Mouse (Mus musculus) ES-Bruce4 (cell line): ENCODE data around the gene Fxn. TPM values are rescaled to one million over a fixed set of nuclear protein-coding genes. Genes with fewer than 3 reads are reported as not detected.

ENCODE experiments used
- H3K27ac ChIP-seq: 2 replicates; pipeline ENCODE4 v1.5.1; 2012; ENCODE audit warnings: low read length, inconsistent platforms; ENCODE audit not compliant: insufficient read depth
- H3K27me3 ChIP-seq: 2 replicates; pipeline ENCODE4 v1.6.1; 2012; ENCODE audit warnings: mild to moderate bottlenecking, low read length, inconsistent platforms; ENCODE audit not compliant: control insufficient read depth, poor library complexity, insufficient read depth, severe bottlenecking
- H3K36me3 ChIP-seq: 2 replicates; pipeline ENCODE4 v1.6.1; 2012; ENCODE audit warnings: inconsistent platforms, mild to moderate bottlenecking, low read length, moderate library complexity; ENCODE audit not compliant: control insufficient read depth, poor library complexity, insufficient read depth, severe bottlenecking
- H3K4me1 ChIP-seq: one replicate; pipeline ENCODE4 v1.8.1; 2011; ENCODE audit warnings: low read length; ENCODE audit not compliant: control insufficient read depth, insufficient read depth
- H3K4me3 ChIP-seq: 2 replicates; pipeline ENCODE4 v1.5.1; 2011; ENCODE audit warnings: low read depth, mild to moderate bottlenecking, low read length
- H3K9ac ChIP-seq: 2 replicates; pipeline ENCODE4 v1.6.1; 2012; ENCODE audit warnings: low read depth, mild to moderate bottlenecking, inconsistent platforms; ENCODE audit not compliant: poor library complexity, severe bottlenecking
- H3K9me3 ChIP-seq: replicated peaks from 2 replicates; pipeline ENCODE4 v1.6.1; 2012; ENCODE audit warnings: mild to moderate bottlenecking, low read length, inconsistent platforms; ENCODE audit not compliant: control insufficient read depth, poor library complexity, insufficient read depth, severe bottlenecking
- CTCF ChIP-seq: IDR thresholded peaks from one replicate; pipeline ENCODE4 v1.8.1; 2011; ENCODE audit warnings: low read depth, low read length
- EP300 ChIP-seq: IDR thresholded peaks from 2 replicates; pipeline ENCODE4 v1.6.1; 2011; ENCODE audit warnings: low read depth, low read length; ENCODE audit not compliant: insufficient read depth
- POLR2A ChIP-seq: IDR thresholded peaks from one replicate; pipeline ENCODE4 v1.8.1; 2011; ENCODE audit warnings: low read length; ENCODE audit not compliant: insufficient read depth
- polyA plus RNA-seq: library from polyadenylated mRNA; stranded (reverse); fragments of >200 nt; gene quantifications from 2 replicates; pipeline ENCODE4 v1.2.4, GENCODE M21; 2011; ENCODE audit warnings: low read depth; ENCODE audit not compliant: missing spikeins, insufficient read depth, insufficient read length

Fxn gene
- polyA plus RNA-seq, 1 experiment, result 11.2 TPM

DNA sequence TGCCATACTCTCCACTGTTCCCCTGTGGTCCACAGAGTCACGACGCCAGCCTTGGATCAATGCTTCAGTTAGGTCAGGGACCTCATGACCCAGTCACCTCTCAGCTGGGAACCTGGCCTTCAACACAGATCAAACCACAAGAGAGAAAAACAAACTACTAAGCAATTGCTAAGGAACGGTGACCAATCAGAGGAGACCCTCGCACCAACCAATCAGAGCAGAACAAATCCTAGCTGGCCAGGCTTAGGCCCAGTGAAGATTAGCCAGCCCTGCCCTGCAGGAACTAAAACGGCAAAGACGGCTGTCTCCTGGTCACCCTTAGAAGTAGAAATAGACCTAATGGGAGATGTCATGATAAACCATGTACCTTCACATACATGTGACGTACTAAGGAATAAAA, 9.1 kb downstream of the Fxn start:
- no peaks in the 10 kb centered on the region for H3K27me3 ChIP-seq
- H3K9me3 ChIP-seq, result no peaks in the 10 kb centered on the region
- TF ChIP-seq POLR2A (no peak), EP300 (no peak), CTCF (no peak)
- H3K4me1 ChIP-seq, result peaks cover 5% of the 10 kb centered on the region
- no peaks in the 10 kb centered on the region for H3K36me3 ChIP-seq
- no peak overlapping the region for H3K9ac ChIP-seq
- H3K27ac ChIP-seq, result no peak overlapping the region
- H3K4me3 ChIP-seq, result no peak overlapping the region

DNA sequence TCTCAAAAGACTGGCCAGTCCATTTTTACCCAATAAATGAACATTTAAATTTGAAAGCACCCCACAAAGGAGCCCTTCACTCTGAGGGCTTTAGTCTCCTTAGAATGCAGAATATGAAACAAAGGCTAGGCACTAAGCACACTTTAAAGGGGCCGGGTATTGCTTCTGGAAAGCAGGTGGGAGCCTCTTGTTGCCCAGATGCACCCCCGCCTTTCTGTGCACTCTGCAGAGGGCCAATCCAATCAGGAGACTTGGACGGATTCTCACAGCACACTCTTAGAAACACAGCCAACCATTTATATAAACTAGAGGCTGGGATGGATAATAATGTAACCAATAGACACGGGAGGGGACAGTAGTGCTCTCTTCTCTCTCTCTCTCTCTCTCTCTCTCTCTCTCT, 11.9 kb downstream of the Fxn start:
- H3K27me3 ChIP-seq, result no peaks in the 10 kb centered on the region
- H3K9me3 ChIP-seq, result no peaks in the 10 kb centered on the region
- peaks cover 5% of the 10 kb centered on the region for H3K4me1 ChIP-seq
- H3K9ac ChIP-seq, result peak overlapping the region; percentile 5; the same call in 1 of the 2 replicates
- H3K36me3 ChIP-seq, result no peaks in the 10 kb centered on the region
- H3K4me3 ChIP-seq, result no peak overlapping the region
- TF ChIP-seq POLR2A (no peak), CTCF (no peak), EP300 (no peak)
- H3K27ac ChIP-seq, result no peak overlapping the region

DNA sequence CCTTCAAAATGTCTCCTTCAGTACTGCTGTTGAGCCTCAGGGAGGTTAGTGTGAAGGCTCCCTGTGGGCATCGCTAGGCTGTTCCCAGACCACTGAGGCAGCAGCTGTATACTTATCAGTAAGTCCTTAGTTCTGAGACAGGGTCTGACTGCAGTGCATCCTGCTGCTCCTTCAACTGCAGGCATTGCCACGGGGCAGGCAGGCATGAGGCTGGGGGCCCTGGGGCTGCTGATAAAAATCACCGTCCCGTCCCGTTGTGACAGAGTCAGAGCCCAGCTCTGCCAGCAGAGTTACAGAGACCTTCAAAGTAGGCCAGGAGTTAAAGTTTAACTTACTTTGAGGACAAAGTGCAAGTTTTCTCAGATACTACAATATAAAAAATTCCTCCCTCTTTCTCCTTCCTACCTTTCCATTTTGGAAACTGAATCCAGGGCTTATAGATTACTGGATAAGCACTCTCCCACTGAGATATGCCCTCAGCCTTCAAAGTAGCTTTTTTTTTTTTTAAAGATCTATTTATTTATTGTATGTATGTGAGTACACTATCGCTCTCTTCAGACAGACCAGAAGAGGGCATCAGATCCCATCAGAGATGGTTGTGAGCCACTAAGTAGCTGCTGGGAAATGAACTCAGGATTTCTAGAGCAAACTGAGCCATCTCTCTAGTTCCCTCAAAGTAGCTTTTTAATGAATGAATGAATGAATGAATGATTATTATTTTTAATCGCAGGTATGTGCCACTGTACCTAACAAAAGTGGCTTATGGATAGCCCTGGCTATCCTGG, 14.2 kb downstream of the Fxn start:
- no peak overlapping the region for H3K4me3 ChIP-seq
- H3K9ac ChIP-seq, result no peak overlapping the region
- TF ChIP-seq EP300 (no peak), CTCF (no peak), POLR2A (no peak)
- no peak overlapping the region for H3K27ac ChIP-seq
- no peaks in the 10 kb centered on the region for H3K36me3 ChIP-seq
- no peaks in the 10 kb centered on the region for H3K9me3 ChIP-seq
- peaks cover 4% of the 10 kb centered on the region for H3K4me1 ChIP-seq
- H3K27me3 ChIP-seq, result no peaks in the 10 kb centered on the region

DNA sequence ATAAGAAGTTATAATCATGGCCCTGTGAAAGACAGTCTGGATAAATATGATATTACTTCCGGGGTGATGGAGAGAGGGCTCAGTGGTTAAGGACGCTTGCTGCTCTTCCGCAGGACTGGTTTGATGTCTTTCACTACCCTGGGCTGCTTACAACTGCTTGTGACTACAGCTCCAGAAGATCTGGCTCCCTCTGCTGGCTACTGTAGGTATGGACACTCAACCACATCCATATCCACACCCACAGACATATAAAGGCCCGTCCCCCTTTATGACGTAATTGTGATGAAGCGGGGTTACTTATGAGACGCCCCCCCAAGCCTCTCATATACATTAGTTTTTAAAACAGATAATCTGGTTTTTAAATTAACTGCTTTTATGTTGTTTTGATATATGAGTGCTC, 15.4 kb downstream of the Fxn start:
- Histone ChIP-seq H3K9ac (no peak overlapping the region), H3K36me3 (no peaks in the 10 kb centered on the region)

DNA sequence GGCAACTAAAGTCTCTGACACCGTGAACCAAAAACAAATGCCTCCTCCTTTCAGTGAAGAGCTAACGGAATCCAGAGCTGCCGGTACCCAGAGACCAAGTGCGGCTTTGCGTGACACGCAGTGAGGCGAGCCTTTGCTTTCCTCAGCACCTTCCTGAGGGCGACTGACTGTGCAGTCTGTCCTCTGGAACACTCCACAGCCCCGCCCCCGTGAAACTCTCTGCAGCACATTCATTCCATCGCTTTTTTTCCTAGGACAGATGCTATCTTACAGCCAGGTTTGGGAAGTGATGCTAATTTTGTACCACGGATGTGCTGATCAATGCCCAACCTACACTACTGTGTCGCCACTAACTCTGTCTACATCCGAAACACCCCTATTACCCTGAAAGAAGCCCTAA, 17.7 kb downstream of the Fxn start:
- no peaks in the 10 kb centered on the region for H3K36me3 ChIP-seq
- H3K27me3 ChIP-seq, result no peaks in the 10 kb centered on the region
- H3K4me1 ChIP-seq, result no peaks in the 10 kb centered on the region
- no peak overlapping the region for H3K4me3 ChIP-seq
- TF ChIP-seq POLR2A, result no peak
- TF ChIP-seq CTCF, result no peak
- no peak for TF ChIP-seq EP300
- H3K9me3 ChIP-seq, result no peaks in the 10 kb centered on the region
- H3K27ac ChIP-seq, result no peak overlapping the region
- H3K9ac ChIP-seq, result no peak overlapping the region

More for the DNA sequence above, 15.4 kb downstream of the Fxn start:
- H3K27me3 ChIP-seq, result no peaks in the 10 kb centered on the region
- H3K4me1 ChIP-seq, result peaks cover 3% of the 10 kb centered on the region
- H3K4me3 ChIP-seq, result no peak overlapping the region
- H3K9me3 ChIP-seq, result no peaks in the 10 kb centered on the region
- TF ChIP-seq CTCF, result peak; percentile 70
- TF ChIP-seq POLR2A, result no peak
- 0 out of 2 replicates have a peak, but pooled peaks have one; percentile 41 for TF ChIP-seq EP300
- no peak overlapping the region for H3K27ac ChIP-seq

DNA sequence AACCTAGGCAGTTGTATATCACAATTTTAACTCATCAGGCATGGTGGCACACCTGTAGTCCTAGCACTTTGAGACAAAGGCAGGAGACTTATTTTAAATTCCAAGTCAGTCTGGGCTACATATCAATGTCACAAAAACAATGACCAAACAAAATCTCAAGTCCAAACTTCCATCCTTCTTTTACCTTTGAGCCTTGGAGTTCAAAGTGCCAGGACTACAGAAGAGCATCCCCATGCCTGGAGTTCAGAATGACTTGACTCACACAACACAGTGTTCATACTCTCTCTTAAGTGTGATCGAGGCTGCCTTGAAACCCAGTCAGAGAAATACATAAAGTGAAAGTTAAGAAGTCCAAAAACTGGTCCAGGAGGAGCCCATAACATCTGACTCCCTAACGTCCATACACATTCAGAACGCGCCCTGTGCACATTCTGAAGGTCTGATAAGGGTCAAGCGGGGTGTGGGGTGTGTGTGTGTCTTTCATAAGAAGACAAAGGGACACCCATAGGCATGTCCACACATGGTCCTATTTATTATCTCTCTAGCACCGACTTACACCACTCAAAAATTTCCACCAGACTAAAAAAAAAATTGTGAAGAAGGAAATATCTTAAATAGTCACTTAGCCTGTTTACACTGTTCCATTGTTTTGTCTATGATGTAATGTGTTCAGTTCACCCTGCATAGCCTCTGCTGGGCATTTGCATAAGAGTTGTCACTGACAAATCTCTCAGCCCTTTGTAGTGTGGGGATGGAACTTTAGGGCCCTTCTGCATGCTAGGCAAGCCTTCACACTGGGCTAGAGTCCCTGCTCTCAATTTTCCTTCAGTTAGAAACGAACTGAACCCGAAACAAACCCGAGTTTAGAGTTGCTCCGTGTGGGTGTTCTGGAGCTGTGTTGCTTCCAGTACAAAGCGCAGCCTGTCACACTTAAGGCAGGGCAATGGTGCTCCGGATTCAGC, 20.7 kb downstream of the Fxn start:
- H3K36me3 ChIP-seq, result no peaks in the 10 kb centered on the region
- no peaks in the 10 kb centered on the region for H3K4me1 ChIP-seq
- H3K9me3 ChIP-seq, result no peaks in the 10 kb centered on the region
- H3K27ac ChIP-seq, result peak overlapping the region; percentile 8; the same call in 1 of the 2 replicates
- H3K4me3 ChIP-seq, result no peak overlapping the region
- H3K27me3 ChIP-seq, result no peaks in the 10 kb centered on the region
- TF ChIP-seq CTCF, result no peak
- TF ChIP-seq EP300, result no peak
- no peak for TF ChIP-seq POLR2A
- no peak overlapping the region for H3K9ac ChIP-seq
